Mouse (Mus musculus) spleen, postnatal 10 days (tissue): ENCODE results near the gene Gtf3c2.
A peak's percentile ranks its signal among the peaks of the same experiment; 100 is the strongest.
"Not testable (repeated sequence)": the region's sequence is repeated elsewhere in the genome, so short reads cannot be mapped to it uniquely, and the experiment has no call there.

Source experiments
- DNase-seq, 2 experiments: peaks; one replicate each; pipeline ENCODE4 v3.0.0; 2021 to 2022; ENCODE audit warnings: low spot score in 2 of 2

Gtf3c2 gene

DNA sequence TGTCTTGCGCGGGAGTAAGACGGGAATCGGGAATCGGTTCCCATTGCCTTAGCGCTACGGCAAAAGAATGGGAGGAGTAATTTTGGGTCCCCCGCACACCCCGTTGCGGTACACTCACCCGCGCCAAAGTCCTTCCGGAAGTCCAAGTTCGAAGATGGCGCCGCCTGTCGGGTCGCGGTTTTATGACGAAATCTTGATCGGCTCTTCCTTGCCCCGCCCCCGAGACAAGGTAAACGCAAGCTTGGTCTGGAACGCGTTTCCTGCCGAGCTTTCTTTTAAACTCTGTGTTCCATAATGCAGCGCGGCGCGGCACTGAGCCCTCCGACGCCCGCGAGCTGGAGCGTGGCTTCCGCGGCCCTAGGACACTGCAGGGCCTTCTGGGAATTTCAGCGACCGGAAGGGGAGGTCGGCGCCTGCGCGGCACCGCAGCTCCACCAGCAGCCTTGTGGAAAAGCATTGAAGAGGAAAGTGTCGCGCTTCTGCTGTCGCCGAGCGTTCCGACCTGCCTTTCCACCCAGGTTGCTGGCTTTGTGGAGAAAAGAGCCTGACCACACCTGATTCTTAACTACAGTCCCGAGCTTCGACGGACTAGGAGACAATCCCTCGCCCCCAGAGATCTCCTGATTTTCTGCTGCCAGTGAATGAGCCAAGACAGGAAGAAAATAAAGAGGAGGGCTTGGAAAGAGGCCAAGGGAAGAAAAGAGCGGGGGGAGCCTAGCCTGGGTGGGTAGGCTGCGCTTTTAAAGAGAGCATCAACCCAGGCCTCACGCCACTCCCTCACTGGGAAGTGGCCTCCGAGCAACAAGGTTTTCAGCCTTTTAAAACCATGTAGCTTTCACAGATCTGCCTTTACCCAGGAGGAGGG, at the start of gene Gtf3c2, which contains the start of gene Gm29609:
Gene Gtf3c2 (minus strand): TSS at position 379 of the 865 bp plus-strand sequence.
Gene Gm29609 (minus strand): TSS at position 146 of the 865 bp plus-strand sequence.
- peak; percentile 93 to 97 for DNase-seq

DNA sequence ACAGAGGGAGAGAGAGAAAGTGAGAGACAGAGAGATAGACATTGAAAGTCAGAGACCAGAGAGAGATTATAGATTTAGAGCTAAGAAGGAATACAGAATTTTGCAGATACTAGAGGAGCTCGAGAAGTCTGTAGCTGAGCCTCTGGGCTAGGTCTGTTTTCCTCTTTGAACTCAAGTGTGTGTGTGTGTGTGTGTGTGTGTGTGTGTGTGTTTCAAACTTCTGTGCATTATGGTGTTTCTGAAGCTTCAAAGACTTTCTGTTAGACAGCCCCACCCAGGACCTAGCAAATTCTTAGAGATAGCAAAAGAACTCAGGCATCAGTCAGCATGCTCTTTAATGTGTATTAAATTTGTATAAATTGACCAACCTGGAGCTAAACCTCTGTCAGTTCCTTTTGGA, 46.7 kb upstream of the Gtf3c2 start:
- no peak for DNase-seq

DNA sequence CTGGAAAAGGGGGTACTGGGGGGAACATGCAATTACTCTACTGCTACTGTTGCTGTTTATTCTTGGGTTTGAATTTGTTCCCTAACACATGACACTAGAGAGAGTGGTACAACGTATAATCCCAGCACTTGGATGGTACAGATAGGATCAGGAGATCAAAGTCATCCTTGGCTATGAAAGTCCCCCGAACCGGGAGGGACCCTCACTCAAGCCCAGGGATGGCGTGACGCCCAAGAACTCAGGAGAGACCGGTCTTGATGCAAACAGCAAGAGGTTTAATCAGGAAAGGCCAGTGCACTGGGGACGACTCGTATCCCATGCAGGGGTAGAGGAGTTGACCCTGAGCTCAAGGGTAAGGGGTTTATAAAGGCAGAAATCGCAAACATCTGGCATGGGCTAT, 42.8 kb upstream of the Gtf3c2 start:
- no peak for DNase-seq

DNA sequence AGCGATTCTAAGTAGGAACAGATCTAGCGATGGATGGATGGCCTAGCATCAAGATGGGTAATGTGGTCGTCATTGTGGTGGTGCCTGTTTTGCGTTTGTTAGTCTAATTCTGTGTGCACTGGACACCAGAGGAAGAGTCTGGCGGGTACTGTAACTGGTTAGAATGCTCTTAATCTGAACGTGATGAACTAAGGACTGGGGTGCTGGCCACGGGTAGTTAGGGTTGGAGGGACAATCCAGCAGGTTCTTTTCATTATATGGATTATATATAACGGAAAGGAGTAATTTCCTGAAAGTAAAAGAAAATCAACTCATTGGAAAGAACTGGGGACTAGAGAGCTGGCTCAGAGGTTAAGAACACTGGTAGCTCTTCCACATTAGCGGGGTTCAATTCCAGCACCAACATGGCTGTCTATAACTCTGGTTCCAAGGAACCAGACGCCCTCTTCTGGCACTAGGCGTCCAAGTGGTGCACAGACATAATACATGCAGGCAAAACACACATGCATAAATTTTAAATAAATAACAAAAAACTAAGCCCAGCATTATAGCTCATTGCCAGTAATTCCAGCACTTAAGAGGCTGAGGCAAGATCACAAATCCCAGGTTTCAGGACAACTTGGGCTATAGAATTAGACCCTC, 41.5 kb upstream of the Gtf3c2 start:
- DNase-seq = peak in 1 of 2 experiments; percentile 69

DNA sequence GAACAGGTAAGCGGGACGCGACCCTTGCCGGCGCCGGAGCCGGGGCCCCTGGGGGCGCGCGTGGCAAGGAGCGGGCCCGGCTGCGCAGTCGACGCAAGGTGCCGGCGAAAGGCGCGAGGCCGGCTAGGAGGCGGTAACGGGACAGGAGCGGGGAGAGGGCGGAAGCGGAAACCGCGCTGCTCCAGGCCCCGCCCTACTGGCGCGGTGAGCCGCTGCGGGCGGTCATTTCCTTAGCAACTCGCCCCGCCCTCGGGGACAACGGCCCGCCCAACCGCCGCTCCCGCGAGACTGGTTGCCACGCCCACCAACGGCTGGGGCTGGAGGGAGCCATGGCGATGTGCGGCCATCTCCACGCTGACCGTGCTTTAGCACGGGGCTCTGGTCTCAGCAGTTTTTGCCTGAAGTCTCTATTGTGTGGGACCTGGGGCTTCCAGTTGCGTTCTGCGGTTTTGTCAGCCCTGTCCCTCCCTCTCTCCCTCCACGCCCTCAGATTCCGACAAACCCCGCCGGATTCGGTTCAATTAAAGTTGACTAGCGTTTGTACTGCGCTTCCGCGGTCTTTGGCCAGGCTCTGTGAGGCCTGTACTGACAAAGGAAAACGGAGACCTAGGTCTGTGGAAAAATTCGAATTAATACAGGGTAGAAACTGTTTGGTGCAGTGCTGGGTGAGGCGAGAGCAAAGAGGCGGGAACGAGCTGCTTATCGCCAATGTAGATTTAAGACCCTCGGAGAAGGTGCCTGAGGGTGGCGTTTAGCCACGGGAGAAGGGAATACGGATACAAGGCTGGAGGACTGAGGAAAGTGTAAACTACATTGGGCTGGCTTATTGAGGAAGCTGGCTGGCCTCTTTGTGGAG, 40.7 kb upstream of the Gtf3c2 start, which contains the start of gene Ppm1g:
Gene Ppm1g (minus strand): TSS at position 240 of the 856 bp plus-strand sequence.
- peak; percentile 99 for DNase-seq

DNA sequence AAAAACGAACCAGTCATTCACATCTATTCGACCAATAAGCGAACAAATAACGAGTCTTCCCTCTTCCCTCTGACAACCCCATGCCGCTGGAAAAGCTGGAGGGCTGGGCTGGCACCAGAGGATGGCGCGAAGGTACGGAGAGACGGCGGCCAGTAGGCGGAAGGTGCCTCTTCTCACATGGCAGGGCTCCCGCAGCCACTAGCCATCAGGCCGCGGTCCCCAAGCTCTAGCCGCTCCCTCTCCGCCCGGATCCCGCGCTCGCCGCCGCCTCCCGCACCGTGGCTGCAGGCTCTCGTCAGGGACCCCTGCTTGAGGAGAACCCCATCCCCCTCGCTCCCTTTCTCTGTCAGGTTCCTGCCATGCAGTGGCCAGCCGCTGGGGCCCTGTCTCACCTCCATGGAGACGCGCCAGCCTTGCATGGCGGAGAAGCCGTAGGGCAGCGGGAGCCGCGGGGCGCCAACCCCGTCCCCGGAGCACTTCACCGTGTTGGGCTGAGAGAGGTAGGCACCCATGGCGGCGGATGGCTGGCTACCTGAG, 40.0 kb upstream of the Gtf3c2 start:
- DNase-seq = no peak

DNA sequence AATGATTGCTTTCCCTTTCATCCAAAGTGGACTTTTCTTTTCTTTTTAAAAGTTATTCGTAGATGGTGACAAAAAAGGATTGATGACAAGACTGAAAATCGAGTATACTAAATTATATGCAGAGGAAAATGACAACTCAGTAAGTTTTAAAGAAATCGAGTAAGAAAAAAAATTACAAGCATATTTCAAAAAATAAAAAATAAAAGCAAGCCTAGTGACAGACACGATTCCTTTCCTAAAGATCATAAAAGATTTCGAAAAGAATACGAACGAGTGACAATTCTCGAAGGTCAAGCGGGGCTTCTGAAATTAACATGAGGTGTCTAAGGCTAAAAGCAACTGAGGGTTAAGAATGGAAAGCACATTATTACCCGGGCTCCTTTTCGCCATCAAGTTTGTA, 39.5 kb upstream of the Gtf3c2 start:
- no peak for DNase-seq

DNA sequence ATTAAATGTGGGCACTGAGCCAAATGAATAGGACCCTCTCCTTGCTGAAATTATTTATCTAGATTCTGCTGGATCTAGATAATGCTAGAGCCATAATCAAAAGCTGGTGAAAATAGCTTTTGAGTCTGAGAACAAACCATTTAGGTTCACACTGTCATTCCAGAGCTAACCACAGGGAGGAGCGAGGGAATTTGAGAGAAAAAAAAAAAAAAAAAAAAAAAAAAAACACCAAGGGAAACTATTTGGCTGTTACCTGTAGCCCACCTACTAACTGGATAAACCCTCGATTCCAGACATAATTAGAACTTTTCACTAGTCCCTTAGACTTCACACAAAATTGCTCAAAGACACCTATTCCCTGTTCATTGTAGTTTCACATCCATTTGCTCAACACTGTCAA, 39.1 kb upstream of the Gtf3c2 start:
- DNase-seq = peak in 1 of 2 experiments; percentile 52

DNA sequence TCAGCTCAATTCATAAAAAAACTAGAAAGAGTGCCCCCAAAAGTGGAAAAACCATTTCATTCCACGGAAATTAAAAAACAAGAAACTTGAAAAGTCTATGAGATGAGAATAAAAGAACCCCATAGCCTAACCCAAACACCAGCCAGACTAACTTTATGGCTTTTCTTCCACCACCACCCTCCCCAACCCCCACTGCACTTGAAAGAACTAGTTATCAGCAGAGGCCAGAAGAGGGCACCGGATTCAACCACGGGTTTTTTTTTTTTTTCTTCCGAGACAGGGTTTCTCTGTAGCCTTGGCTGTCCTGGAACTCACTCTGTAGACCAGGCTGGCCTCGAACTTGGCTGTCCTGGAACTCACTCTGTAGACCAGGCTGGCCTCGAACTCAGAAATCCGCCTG, 38.4 kb upstream of the Gtf3c2 start:
- peak in 1 of 2 experiments; percentile 72 for DNase-seq

DNA sequence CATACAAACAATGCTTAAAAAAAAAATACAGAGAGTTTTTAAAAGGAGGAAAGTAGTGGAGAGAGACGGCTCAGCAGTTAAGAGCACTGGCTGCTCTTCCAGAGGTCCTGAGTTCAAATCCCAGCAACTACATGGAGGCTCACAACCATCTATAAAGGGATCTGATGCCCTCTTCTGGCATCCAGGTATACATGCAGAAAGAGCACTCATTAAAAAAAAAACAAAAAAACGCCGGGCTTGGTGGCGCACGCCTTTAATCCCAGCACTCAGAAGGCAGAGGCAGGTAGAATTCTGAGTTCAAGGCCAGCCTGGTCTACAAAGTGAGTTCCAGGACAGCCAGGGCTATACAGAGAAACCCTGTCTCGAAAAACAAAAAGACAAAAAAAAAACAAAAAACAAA, 36.6 kb upstream of the Gtf3c2 start:
- not testable (repeated sequence) for DNase-seq

DNA sequence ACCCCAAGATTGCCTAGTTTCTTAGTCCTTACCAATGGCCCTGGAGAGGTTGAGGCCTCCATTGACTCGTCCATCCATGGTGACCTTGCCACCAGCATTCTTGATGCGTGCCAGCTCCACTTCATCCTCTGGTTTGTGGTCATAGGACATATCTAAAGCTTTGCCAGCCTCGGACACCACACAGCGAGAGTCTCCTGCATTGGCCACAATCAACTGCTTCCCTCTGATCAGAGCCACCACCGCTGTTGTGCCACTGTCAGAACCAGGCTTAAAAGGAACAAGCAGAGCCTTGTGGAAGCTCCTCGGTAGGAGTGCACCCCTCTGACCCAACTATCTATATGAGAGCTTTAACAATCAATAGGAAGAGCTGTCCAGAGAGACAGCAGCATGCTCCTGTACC, 24.5 kb upstream of the Gtf3c2 start:
- DNase-seq = no peak

DNA sequence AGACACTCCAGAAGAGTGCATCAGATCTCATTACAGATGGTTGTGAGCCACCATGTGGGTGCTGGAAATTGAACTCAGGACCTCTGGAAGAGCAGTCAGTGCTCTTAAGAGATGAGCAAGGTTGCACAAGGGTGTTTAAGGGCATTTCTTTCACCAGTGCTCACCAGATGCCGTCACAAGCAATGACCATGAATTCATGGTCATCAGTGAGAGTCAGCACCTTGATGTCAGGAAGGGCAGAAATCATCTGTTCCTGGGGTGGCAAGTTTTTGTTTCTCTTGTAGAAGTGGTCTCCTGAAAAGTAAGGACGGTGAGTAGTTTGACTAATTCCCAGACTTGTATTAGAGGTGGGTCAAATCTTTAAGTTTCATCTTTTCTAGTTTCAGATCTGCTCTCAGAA, 23.9 kb upstream of the Gtf3c2 start:
- no peak for DNase-seq

DNA sequence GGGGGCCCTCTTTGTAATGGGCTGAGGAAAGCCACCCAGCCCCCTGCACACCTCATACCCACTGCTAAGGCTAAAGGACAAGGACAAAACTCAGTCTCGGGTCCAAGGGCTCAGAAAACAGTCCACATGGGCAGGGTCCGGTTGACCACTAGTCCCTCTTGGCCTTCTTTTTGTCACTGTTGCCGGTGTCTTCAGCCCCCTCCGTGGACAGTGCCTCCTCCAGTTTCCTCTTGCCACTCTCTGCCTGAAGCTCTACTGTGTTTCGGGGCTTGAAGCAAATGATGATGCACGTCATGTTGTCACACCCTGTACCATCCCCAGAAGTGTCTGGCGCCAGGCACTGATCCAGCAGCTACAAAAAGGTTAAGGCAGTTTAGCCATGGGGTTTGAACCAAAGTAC, 23.0 kb upstream of the Gtf3c2 start:
- no peak for DNase-seq

DNA sequence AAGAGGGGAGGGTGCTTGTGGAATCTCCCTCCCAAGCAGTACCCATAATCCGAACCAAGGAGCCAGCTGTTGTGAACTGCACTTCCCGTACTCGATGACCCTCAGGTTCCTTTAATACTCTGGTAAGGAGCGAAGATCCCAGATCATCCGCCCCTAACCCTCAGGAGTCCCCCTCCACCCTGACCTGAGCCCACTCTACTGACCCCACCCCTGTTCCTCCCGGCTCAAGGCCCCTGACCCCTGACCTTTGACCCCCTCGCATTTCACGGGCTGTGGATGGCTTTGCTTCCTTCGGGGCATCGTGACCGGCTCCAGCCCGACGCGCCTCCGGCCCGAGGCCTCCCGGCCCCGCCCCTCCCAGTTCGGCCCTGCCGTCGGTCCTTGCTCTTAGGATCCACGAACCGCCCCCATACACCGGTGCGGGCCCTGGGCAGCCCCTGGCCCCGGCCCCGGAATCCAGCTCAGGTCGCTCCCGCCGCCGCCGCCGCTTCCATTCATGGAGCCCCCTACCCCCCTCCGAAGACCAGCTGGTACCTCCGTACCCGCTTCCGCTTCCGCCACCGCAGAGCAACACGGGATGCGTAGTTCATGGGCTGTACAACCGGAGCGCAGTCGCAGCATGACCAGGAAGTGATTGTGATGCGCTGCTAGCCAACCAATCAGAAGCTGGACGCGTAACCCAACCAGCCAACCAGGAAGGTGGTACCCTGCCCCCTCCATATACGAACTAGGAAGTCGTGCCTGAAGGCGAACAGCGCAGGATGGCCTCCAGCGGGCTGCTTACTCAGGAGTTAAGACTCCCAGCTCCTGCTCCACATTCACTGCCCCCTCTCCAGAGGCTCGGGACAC, 22.0 kb upstream of the Gtf3c2 start, which contains the start of gene Zfp513:
Gene Zfp513 (minus strand): TSS at position 562 of the 849 bp plus-strand sequence.
- DNase-seq = peak; percentile 85 to 94

DNA sequence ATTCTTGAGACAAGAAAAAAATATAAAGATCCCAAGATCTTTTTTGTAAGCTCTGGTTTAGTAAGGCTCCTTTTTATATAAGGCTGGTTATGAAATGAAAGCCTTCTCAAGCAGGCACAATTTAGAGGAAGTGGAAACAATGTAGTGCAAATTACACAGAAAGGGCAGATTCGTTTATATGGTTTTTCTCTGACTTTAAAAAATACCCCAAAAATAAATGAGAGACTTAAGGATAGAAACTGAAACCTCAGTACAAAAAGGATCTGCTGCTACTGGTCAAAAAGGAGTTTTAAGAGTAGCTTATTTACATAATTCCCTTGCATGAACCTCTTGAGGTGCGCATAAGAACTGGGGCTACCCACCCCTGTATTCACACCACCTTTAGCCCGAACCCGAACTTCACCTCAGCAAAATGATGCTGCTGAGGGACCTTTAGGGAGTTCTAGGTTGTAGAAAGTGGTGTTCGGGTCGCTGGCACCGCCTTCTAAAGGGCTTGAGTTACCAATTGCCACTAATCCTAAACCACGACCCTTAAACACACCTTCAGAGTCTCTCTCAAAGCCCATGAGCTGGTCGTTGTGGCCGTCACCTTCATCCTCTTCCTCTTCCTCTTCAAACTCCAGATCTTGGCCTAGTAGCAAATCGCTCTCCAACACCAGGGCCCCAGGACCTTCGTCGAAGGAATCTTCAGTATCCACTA, 21.2 kb upstream of the Gtf3c2 start:
- no peak for DNase-seq

DNA sequence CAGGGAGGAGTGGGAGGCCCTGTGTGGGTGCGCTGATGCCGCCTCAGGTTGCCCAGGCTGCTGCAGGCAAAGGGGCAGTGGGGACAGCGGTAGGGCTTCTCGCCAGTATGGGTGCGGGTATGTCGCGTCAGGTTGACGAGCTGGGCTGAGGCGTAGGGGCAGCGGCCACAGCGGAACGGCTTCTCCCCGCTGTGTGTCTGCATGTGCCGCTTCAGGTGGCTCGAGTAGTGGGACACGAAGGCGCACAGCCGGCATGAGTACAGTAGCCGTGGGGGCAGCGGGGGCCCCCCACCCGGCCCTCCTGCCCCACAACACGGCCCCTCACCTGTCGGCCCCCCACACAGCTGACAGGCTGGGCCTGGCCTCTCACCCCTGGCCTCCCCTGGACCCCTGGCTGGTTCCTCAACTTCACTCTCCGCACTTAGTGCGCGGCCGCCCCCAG, 20.4 kb upstream of the Gtf3c2 start:
- DNase-seq = no peak

DNA sequence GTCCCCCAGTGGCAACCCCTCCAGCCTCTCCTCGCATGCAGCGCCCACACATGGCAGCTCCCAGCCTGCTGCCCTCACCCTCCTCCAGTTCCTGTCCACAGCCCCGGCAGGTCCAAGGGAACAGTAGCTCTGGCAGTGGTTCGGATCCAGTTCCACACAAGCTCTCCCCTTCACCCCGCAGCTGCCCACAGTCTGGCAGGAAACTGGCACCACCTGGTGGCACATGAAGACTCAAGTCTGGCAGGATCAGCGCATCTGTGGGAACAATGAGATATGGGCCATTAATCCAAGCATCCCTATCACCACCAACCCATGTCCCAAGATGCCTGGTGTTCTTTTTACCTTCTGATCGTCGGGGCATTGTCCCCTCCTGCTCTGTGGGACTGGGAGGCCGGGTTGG, 19.9 kb upstream of the Gtf3c2 start:
- no peak for DNase-seq

DNA sequence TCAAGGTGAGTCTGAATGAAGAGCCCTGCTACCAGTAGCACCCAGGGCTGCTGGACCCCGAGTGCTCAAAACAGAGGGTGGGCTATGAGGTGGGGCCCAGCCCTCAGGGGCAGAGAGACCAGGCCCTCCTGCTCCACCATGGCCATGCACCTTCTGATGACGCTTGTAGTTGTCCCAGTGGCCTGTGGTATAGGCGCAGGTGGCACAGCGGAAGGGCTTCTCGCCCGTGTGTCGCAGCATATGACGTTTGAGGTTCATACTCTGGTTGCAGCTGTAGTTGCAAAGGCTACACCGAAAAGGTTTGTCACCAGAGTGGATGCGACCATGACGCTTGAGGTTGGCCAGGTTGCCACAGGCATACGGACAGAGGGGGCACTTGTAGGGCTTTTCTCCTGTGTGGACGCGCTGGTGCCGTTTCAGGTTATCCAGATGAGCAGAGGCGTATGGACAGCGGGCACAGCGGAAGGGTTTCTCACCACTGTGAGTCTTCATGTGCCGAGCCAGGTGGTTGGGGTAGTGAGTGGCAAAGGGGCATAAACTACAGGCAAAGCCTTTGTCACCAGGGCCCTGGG, 19.5 kb upstream of the Gtf3c2 start:
- no peak for DNase-seq

DNA sequence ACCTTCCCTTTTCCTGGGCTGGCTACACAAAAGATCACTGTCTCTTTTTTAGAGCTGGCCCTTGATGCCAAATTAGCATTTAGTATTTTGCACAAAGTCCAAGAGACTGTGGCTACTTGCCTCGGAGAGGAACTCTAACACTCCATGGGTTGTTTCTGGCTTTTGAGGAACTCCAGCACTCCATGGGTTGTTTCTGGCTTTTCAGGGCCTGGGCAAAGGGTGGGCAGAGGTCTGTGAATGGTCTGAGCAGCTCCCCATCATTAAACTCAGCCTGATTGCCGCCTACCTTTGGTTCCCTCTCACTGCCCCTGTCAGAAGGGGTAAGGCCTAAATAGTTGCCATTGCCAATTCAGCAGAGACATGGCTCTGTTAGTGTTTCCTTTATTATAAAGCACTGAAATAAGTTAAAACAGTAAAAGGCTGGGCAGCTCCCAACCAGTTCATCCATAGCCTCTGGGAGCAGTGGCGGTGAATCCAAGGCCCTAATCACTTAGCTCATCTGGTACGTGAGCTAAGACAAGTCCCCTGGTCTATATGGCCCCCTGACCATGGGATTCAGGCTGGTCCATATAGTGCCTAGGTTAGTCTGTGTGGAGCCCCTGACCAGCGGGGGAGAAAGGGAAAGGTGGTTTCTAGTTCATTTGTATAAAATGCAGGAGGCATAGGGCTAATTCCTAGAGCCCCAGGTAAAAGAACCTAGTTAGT, 18.8 kb upstream of the Gtf3c2 start:
- no peak for DNase-seq
